Mouse (Mus musculus) Muller cell, postnatal 12 days (primary cell): ENCODE measurements around the gene Fbxw4.
"Not testable (repeated sequence)": the region's sequence is repeated elsewhere in the genome, so short reads cannot be mapped to it uniquely, and the experiment has no call there.

Source experiments
- DNase-seq: peaks from one replicate; pipeline ENCODE4 v3.0.0-alpha.2; 2015; ENCODE audit errors: inconsistent ontology term

Gene Fbxw4

DNA sequence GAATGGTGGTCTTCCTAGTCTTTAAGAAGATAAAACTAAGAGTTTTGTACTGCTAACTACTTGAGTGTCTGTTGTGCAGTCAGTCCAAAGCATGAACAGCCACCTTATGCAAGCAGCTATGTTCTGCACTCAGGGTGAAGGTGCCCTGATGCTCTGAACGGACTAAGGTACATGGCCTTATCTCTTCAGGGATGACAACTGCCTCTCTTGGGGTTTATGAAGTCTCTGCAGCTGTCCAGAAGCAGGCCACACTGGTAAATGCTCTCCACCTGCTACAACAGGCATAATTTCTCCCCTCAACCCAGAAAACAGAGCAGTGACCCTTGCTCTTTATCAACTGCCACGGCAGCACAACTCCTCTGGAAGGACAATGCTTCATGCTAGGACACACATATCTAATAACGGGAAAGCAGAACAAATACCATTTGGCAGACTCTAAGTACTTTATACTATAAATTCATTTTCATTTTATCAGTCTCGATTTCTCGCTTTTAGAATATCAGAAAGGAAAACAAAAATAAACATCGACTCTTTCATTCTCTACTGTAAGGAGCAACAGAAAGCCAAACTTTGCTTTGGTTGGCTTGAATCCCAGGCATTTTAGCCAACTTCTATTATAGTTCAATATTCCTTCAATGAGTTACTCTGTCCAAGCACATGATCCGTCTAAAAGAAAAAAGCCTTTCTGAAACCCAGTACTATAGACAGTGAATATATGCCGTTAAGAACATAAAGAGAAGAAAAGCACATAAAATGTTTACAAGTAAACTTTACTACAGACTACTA lies 3.1 kb downstream of the Fbxw4 start:
- peak; percentile 55 for DNase-seq

DNA sequence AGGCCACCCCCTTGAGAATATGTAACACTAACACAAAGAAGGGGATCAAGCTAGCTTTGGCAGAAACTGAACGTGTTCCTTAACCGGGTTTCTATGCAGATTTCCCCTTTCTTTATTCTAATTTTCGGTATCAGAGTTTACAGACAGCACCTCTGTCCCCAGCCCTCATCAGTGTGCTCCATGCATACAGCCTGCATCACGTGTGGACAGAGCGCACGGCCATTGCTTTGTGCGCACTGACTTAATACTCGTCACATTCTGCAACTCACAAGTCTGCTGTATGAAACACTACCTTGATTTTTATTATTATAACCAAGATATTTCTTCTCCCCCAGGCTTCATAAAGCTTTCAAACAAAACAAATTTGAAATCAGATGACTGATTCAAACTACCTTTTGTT lies 4.2 kb downstream of the Fbxw4 start:
- no peak for DNase-seq

DNA sequence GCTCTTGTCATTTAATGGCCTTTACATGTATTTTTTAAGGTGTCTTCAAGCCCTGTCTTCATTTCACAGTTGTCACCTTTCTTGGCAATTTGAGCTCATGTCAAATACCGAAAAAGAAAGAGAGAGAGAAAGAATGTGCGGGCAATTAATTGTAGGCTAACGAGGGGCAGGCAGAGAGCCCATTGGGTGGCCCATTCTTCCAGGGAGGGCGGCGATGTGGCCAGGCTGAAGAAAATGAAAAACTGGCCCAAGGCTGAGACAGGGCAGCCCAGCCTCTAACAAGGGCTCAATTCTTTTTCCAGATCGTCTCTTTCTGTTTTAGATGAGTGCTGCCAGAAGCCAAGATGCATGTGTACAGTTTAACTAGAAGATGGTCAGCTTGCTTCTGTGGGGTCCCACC lies 6.1 kb downstream of the Fbxw4 start:
- DNase-seq: peak; percentile 86

DNA sequence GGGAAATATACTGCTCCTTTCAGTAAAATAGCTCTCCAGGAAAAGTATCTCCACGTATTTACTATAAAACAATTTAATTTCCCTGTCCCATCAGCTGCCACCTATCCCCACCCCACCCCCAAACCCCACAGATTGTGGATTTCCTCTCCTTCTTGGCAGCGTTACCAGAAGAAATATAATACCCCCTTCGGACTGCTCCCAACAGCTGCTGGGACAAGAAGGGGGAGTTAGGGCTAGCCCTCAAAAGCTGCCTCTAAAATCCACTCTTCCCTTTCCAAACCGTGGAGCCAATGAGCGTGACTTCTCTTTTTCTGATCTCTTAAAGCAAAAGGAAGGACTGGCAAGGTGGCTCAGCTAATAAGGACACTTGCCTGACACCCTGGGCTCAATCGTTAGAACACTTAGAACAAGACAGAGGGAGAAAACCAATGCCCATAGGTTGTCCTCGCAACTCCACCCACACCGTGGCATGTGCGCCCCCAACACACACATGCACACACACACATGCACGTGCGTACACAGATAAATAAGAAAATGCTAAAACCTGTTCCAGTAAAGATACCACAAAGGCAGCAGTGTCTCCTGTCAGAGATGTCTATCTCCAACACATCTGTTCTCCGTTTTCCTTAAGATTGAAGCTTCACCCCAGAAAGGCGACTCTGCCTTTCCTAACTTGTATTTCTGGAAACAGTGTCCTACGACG lies 7.7 kb downstream of the Fbxw4 start:
- no peak for DNase-seq

DNA sequence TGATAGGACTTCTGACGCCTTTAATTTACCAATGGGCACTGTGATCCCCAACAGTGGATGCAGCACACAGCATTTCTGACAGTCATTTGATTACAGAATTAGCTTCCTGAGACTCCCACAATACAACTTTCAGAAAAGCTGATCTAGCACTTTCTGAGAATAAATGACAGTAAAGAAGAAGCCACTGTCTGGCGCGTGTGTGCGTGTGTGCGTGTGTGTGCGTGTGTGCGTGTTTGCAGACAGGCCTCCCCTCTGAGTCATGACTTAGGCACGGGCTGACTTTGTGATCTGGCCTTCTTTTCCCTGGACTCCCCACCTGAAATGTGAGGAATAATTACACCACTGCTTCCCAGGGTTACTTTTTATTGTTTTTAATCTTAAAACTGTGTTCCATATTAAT lies 8.6 kb downstream of the Fbxw4 start:
- DNase-seq: no peak

DNA sequence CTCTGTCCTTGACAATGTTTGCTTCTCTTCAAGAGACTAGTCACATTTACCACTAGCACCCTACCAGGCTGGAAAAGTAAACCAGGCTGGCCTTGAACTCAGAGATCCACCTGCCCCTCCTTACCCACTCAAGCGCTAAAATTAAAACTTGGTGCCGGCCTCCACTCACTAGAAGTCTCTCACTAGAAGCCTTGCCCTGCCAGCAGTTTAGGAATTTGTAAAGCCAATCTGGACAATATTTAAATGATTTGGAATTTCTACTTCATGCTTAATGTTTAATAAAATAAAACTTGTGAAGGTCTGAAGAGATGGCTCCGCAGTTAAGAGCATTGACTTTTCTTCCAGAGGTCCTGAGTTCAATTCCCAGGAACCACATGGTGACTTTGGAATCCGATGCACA lies 10.3 kb downstream of the Fbxw4 start:
- no peak for DNase-seq

DNA sequence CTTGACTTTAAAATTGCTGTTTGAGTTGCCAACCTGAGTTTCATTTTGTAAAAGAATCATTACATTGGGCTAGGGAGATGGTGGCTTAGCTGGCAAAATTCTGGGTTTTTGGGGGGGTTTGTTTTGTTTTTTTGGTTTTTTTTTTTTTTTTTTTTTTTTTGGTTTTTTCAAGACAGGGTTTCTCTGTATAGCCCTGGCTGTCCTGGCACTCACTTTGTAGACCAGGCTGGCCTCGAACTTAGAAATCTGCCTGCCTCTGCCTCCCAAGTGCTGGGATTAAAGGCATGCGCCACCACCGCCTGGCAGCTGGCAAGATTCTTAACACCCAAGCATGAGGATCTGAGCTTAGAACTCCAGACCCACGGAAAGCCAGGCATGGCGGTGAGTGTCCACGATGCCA lies 11.6 kb downstream of the Fbxw4 start:
- not testable (repeated sequence) for DNase-seq

DNA sequence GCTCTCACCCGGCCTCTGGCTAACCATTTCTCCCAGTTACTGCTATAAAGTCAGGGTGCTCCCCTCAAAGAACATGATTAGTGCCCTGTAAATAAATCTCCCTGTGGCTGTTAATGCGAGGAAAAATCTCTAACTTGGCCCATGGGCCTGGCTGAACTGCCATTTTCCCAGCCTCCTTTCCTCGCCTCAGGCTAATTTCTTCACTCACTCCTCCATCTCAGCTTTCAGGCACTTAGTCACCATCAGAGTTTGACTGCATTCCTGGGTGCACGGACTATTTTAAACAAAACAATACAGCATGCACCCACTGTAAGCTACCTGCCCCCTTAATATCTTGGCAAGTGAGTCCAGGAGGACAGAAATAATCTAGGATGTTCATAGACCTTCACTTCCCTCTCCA lies 13.2 kb downstream of the Fbxw4 start:
- peak; percentile 64 for DNase-seq

DNA sequence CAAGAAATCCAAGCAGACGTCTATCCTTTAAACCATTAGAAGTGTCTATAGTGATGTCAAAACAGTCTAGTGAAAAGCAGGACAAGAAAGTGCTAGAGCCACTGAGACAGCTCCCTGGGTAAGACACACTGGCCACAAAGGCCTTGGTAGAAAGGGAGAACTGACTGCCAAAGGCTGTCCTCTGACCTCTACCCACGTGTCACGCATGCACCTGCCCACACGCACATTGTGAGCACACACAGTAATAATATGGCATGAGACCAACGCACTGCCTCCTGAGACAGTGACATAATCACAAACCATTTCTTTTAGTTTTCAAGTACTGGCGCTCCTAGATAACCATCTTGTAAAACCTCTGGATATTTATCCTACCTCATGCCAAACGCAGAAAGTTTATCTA lies 19.4 kb downstream of the Fbxw4 start:
- no peak for DNase-seq

DNA sequence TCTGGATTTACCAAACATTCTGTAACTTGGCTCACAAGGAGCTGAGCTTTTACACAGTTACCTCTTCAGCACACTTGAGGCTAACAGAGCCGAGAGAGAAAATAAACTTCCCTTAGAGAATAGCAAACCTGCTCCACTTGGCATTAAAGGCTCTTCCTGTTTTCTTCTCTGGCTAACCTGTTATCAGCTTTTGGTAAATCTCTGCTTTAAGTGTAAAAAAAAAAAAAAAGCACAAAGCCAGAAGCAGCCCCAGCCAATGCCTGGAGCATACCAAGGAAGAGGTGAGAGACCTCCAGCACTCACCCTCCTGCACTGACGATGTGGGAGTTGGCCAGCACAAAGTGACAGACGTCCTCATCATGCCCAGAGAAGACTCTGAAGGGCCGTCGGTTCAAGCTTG lies 24.2 kb downstream of the Fbxw4 start:
- DNase-seq: no peak

DNA sequence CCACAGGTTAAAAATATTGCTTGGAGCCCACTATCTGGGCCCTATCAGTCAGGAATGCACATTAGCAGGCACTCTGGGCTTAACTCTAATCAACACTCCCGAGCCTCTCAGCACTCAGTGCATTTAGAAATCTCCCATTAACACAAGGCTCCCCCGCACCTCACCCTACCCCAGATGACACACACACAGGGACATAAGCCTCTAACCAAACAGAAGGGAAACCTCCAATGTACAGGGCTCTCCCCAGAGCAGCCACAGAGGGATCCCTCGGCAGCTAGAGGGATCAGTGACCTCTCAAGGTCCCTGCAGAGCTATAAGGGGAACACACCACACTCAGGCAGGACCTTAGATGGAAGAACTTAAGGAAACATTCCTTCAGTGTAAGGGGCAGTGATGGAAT lies 28.5 kb downstream of the Fbxw4 start:
- no peak for DNase-seq

DNA sequence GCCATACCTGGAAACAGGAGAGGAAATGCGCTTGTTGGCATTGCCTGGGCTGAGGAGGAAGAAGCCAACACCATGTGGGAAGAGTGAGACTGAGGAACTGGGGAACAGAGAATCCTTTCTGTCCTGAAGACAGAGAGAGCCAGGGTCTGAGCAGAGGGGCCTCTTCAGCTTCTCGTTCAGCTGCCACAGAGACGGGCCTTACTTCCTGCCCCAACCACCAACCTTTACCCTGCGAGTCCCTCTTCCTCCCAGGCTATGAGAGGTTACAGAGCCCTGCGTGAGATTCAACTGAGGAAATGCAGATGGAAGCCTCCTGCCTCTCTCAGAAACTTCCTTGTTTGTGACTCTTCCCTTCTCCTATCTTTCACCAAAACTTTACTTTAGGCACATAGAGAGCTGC lies 29.2 kb downstream of the Fbxw4 start:
- DNase-seq: no peak

DNA sequence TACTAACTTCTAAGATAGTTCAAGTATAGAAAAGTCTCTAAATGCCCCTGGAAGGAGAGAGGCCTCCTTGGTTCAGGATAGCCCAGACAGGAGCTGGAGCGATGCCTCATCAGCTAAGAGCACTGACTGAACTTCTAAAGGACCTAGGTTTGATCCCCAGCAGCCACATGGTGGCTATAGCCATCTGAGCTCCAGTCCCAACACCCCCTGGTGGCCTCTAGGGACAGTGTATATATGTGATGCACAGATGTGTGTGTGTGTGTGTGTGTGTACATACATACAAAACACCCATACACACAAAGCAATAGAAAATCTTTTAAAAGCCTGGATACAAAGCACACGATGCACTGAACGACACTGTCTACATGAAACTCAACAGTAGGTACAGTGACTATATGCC lies 30.9 kb downstream of the Fbxw4 start:
- DNase-seq: no peak

DNA sequence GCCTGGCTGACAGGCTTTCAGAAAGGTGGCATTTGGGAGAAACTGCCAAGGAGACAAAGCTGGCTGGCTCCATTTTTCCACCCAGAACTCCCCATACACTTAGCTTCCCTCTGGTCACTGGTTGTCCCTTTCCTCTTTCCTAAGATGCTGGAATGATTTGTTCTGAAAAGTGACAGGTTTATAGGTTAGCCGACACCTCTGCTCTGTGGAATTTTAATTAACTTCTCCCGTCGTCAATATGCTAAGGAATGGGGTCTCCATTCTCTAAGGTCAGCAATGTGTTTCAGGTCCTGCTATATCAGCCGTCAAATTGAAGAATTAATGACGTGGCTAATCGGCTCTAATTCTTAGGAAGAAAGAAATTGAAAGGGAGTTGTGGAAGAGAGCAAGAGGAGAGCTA lies 31.5 kb downstream of the Fbxw4 start:
- DNase-seq: no peak

DNA sequence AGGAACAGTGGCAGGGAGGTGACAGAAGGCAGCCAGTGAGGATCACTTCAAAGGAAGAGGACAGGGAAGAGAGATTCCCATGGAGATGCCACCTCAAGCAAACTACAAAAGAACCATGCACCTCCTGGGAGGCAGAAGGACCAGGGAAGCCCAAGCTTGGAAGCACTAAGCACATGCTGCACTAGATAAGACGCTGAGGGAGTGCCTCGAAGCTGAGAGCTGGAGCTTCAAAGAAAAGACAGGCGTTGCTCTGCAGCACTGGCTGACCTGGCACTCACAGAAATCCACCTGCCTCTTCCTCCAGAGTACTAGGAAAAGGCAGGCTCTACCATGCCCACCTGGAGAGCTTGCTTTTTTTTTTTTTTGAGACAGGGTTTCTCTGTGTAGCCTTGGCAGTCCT lies 33.1 kb downstream of the Fbxw4 start:
- no peak for DNase-seq

DNA sequence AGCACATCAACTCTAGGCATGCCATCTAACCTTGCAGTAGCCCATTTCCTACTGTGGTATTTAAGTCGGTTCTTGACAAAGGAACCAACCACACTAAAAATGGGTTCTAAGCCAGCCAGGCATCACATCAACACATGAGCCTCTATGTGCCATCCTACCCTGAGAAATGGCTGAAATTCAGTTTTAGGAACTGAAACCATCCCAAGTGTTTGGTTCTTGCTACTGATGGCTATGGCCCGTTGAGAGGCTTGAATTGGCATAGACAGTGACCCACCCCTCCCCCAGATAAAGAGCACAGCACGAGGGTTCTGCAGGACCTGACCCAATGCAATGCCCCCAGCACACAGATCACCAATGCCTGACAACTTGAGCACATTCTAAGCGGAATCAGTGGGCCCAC lies 36.4 kb downstream of the Fbxw4 start:
- DNase-seq: no peak

DNA sequence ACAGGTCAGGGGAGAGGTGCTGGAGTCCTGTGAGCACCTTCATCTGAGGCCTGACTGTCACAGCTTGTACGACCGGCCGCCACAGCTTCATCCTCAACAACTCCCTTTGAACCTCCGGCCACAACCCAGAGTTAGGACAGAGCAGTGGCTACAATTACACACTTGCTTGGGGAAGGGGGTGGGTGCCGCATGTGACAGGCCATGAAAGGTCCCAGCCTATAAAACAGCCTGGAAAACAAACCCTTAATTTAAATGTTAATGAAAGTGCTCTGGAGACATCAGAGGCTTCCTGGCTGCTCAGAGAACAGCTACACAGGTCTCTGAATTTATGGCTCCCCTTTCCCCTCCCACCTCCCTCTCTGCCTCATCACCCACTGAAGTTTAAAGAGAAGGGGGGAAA lies 38.0 kb downstream of the Fbxw4 start:
- no peak for DNase-seq

DNA sequence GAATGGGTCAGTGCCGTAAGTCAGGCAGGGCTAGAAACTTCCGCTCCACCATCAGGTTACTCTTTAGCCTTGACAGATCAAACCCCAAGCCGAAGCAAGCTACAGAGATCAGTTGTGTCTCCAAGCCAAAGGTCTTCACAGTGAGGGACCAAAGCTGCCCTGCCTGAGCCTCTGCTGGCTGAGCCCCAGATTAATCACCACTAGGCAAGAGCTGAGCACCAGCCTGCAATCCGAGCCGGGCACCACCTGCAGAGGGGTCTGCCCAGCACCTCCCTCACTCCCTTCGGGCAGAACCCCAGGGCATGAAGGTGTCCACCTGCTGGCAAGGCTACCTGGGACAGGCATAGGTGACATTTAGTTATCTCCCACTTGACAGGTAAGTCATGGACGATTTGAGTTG lies 39.1 kb downstream of the Fbxw4 start:
- DNase-seq: no peak

DNA sequence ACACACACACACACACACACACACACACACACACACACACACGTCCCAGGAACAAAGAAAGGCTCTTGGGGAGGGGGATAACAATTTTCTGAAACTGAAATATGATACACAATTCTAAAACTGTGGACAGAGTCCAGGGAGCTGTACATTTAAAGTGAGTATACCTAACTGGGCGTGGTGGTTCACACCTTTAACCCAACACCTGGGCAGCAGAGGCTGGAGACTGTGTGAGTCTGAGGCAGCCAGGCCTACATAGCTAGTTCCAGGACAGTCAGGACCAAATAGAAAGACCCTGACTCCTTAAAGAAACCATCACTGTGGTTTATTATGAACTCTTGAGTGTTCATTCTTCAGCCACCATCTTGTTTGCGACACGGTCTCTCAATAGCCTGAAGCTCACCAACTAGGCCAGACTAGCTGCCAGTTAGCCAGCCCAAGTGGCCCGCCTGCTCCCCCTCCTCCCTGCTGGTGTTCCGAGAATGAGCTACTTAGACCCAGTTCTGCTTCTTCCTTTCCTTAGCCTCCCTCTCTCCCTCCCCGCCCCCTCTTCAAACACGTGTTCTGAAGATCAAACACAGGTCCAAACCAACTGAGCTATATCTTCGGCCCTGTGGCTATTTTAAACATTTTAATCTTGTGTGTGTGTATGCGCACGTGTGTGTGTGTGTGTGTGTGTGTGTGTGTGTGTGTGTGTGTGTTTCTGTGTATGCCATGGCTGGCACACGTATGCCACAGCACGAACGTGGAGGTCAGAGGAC lies 40.2 kb downstream of the Fbxw4 start:
- no peak for DNase-seq

DNA sequence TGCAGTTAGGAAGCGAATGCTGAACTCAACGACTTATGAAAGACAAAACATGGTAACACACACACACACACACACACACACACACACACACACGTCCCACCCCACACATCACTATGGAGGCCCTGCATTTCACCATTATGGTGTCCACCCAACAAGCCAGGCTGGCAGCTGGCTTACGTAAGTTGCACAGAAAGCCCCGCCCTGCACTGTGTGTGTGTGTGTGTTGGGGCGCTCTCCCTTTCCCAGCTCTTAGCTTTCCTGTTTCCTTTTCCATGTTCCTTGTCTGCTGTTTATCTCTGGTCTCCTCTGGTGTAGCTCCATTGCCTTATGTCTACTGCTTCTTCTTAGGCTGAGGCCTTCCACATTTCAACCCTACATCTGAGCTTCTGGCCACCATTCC lies 41.9 kb downstream of the Fbxw4 start:
- no peak for DNase-seq

DNA sequence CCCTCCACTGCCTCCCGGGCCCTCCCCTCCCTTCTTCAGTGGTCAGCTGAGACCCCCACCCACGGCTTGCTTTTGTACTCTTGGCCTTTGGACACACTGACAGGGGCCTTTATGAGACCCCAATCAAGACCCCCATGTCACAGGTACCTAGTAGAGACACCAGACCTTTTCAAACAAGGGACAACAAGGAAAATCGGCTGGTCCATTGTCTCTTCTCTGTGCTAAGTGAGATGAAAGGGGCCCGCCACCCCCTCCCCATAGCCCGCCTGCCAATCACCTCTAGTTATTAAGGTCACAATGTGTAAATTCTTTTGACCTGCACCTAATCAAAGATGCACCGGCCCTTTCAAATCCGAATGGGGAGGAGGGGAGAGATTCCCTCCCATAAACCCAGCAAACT lies 43.4 kb downstream of the Fbxw4 start:
- no peak for DNase-seq

DNA sequence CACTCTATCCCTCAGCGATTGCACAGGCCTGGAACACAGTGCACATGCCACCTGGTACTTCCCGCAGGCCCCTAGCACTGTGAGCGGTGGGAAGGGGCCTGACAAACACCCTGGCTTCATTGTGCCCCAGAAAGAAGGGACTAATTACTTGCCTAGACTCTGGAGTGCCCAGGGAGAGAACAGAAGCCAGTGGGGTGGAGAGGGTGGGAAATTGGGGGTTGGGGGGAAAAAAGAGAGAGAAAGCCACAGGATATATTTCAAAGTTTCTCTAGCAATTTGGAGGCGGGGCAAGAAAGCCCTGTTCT lies 43.9 kb downstream of the Fbxw4 start:
- DNase-seq: no peak
